Mouse (Mus musculus): ENCODE data around the gene BC051142.

DNA sequence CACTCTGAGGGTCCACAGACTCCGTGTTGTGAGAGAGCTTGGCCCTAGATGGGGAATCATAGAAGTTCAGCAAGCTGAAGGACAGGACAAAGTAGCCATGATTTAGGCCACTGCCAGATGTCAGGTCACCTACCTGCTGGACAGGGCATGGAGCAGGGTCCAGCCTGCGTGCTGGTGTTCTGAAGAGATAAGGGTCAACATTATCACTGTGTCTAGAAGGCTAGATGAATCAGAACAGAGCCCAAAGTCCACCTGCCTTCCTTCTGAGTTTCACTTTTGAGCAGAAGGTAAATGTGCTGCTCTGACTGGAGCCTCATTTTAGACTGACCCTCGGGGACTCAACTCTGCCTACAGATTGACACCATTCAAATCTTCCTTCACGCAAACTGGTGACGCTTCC is 44.1 kb upstream of the BC051142 start, which contains the start of gene Btnl2:
- no peak for TF ChIP-seq CTCF (IDR thresholded peaks at IDR 0.05; ENCODE audit: low read depth, low read length)
- TF ChIP-seq POLR2A (IDR thresholded peaks at IDR 0.05; ENCODE audit: extremely low read depth, insufficient read depth, low read length), result no peak
